Mouse (Mus musculus): ENCODE results near the gene Zc3h12d. TPM values are rescaled to one million over a fixed set of nuclear protein-coding genes. Genes with fewer than 3 reads are reported as not detected.

Gene Zc3h12d
- total and polyA plus RNA-seq, 2 experiments from 2014 or later: 0.16 to 0.20 TPM

GRCm38 (mm10) chr10:7820171-7820570 lies 12.1 kb upstream of the Zc3h12d start:
- WGBS: 97% methylated on average over 5 of the region's 5 CpGs
- H3K4me1 ChIP-seq (ENCODE audit: insufficient read depth, low read length): no peaks in the 10 kb centered on the region
- no peak overlapping the region for H3K4me2 ChIP-seq (ENCODE audit: low read depth, low read length, poor library complexity, severe bottlenecking)
- H3K27me3 ChIP-seq (ENCODE audit: insufficient read depth, low read length): no peaks in the 10 kb centered on the region
- no peaks in the 10 kb centered on the region for H3K9me3 ChIP-seq (ENCODE audit: low read length)
- ATAC-seq (ENCODE audit: low FRiP score): no peak
- TF ChIP-seq CTCF (IDR thresholded peaks at IDR 0.05): no peak
- H3K4me3 ChIP-seq (ENCODE audit: low read depth, low read length): no peak overlapping the region
- H3K27ac ChIP-seq (ENCODE audit: low read depth, low read length): no peak overlapping the region
- no peak for DNase-seq (ENCODE audit: low spot score)
- H3K36me3 ChIP-seq (ENCODE audit: insufficient read depth, low read length): peaks cover 29% of the 10 kb centered on the region
- H3K9ac ChIP-seq (replicated peaks; ENCODE audit: low read length, poor library complexity, severe bottlenecking): no peak overlapping the region

DNA sequence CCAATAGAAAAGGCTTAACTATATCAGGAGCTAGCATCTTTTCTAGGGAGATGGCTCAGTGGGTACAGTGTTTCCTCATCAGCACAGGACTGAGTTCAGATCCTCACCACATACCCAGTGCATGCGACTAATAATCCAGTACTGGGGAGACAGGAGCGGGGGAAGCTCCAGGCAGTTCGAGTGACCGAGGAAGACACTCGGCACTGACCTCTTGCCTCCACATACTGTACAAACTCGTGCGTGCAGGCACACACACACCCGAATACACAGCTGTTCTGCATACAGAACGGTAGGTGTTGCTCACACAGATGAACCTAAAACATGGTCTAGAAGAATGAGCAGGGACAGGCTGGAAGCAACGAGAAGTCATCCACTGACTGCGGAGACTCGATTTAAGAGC lies 10.3 kb upstream of the Zc3h12d start:
- ATAC-seq (ENCODE audit: low FRiP score) (no peak), DNase-seq (ENCODE audit: low spot score) (no peak)
- peaks cover 21% of the 10 kb centered on the region for H3K36me3 ChIP-seq (ENCODE audit: insufficient read depth, low read length)
- H3K27ac ChIP-seq (ENCODE audit: low read depth, low read length): no peak overlapping the region
- no peaks in the 10 kb centered on the region for H3K4me1 ChIP-seq (ENCODE audit: insufficient read depth, low read length)
- no peak for TF ChIP-seq CTCF (IDR thresholded peaks at IDR 0.05)
- H3K9ac ChIP-seq (replicated peaks; ENCODE audit: low read length, poor library complexity, severe bottlenecking): no peak overlapping the region
- H3K4me2 ChIP-seq (ENCODE audit: low read depth, low read length, poor library complexity, severe bottlenecking): no peak overlapping the region
- H3K4me3 ChIP-seq (ENCODE audit: low read depth, low read length): no peak overlapping the region
- no peaks in the 10 kb centered on the region for H3K27me3 ChIP-seq (ENCODE audit: insufficient read depth, low read length)
- WGBS: 96% methylated on average over 12 of the region's 12 CpGs
- no peaks in the 10 kb centered on the region for H3K9me3 ChIP-seq (ENCODE audit: low read length)

DNA sequence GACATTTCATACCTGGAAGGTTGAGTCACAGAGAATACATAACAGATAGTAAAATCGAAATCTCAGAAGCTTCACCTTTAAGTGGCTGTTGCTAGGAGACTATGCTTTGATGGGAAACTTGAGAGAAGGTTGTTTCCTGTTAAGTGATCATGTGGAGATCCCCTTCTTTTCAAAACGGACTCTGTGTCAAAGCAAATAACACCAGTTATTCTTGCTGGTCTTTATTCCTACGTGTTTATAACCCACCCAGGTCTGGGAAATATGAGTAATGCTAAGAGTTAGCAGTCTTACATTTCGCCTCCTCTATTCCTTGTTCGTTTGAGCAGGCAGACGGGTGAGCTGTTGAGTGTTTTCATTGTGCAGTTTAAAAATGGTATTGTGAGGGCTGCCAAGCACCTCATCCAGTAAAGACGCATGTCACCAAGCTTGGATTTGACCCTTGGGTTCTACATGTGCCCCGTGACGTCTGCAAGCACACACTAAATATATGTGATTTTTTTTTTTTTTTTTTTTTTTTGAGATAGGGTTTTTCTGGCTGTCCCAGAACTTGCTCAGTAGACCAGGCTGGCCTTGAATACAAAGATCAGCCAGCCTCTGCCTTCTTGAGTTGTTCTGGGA lies 7.5 kb upstream of the Zc3h12d start:
- no peak for TF ChIP-seq CTCF (IDR thresholded peaks at IDR 0.05)
- H3K4me1 ChIP-seq (ENCODE audit: insufficient read depth, low read length): no peaks in the 10 kb centered on the region
- peaks cover 14% of the 10 kb centered on the region for H3K36me3 ChIP-seq (ENCODE audit: insufficient read depth, low read length)
- H3K27ac ChIP-seq (ENCODE audit: low read depth, low read length): no peak overlapping the region
- no peaks in the 10 kb centered on the region for H3K27me3 ChIP-seq (ENCODE audit: insufficient read depth, low read length)
- DNase-seq (ENCODE audit: low spot score) (no peak), ATAC-seq (ENCODE audit: low FRiP score) (no peak)
- no peak overlapping the region for H3K9ac ChIP-seq (replicated peaks; ENCODE audit: low read length, poor library complexity, severe bottlenecking)
- H3K9me3 ChIP-seq (ENCODE audit: low read length): no peaks in the 10 kb centered on the region
- no peak overlapping the region for H3K4me3 ChIP-seq (ENCODE audit: low read depth, low read length)
- no peak overlapping the region for H3K4me2 ChIP-seq (ENCODE audit: low read depth, low read length, poor library complexity, severe bottlenecking)
- WGBS: 86% methylated on average over 9 of the region's 9 CpGs

- Histone ChIP-seq H3K4me3 (ENCODE audit: low read depth, low read length) (no peak overlapping the region), H3K4me2 (ENCODE audit: low read depth, low read length, poor library complexity, severe bottlenecking) (no peak overlapping the region), H3K9ac (replicated peaks; ENCODE audit: low read length, poor library complexity, severe bottlenecking) (no peak overlapping the region), H3K4me1 (ENCODE audit: insufficient read depth, low read length) (no peaks in the 10 kb centered on the region), H3K9me3 (ENCODE audit: low read length) (no peaks in the 10 kb centered on the region), H3K27ac (ENCODE audit: low read depth, low read length) (no peak overlapping the region), H3K27me3 (ENCODE audit: insufficient read depth, low read length) (no peaks in the 10 kb centered on the region), H3K36me3 (ENCODE audit: insufficient read depth, low read length) (peaks cover 14% of the 10 kb centered on the region)
- TF ChIP-seq CTCF (IDR thresholded peaks at IDR 0.05): no peak
- no peak for DNase-seq (ENCODE audit: low spot score)
- 92% methylated on average over 4 of the region's 4 CpGs for WGBS
- no peak for ATAC-seq (ENCODE audit: low FRiP score)
Measured at GRCm38 (mm10) chr10:7825281-7825665, 7.0 kb upstream of the Zc3h12d start.

- WGBS: 96% methylated on average over 9 of the region's 9 CpGs
Measured at GRCm38 (mm10) chr10:7826106-7826505, 6.2 kb upstream of the Zc3h12d start.

DNA sequence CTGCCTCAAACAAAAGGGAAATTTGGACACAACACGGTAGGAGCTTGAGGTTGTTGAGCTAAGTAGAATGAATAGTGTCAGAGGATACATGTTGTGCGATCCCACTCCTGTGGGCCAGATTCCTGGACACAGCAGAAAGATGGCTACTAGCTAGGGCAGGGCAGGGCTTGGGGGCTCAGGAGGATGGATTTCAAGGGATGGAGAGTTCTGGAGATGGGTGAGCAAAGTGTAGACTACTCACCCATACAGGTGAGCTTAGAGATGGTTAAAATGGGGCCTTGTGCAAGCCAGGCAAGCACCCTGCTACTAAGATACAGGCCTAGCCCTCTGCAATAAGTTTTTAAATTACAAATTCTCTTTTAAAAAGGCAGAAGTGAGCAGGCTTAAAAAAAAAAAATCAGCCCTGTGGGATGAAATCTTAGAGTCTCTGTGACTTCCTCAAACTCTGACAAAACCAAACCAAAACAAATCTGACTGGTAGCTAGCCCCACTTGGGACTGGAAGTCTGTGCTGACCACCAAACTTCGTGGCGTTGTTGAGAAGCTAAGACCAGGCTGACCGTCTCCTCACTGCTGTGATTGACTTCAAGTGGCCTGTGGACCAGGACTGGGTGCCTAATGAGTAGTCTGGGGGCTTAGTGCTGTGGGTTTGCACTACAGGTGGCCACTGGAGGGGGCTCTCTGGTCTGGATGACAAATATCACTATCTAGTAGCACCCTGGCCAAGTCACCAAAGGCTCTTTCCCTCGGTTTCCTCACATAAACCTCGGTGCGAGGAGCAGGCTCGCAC lies 1.3 kb downstream of the Zc3h12d start:
- TF ChIP-seq CTCF (IDR thresholded peaks at IDR 0.05): no peak
- Histone ChIP-seq H3K9me3 (ENCODE audit: low read length) (no peaks in the 10 kb centered on the region), H3K9ac (replicated peaks; ENCODE audit: low read length, poor library complexity, severe bottlenecking) (no peak overlapping the region), H3K36me3 (ENCODE audit: insufficient read depth, low read length) (no peaks in the 10 kb centered on the region), H3K4me3 (ENCODE audit: low read depth, low read length) (no peak overlapping the region), H3K4me2 (ENCODE audit: low read depth, low read length, poor library complexity, severe bottlenecking) (no peak overlapping the region), H3K27me3 (ENCODE audit: insufficient read depth, low read length) (no peaks in the 10 kb centered on the region), H3K4me1 (ENCODE audit: insufficient read depth, low read length) (0 out of 2 replicates have a peak, but pooled peaks cover 4% of the 10 kb centered on the region), H3K27ac (ENCODE audit: low read depth, low read length) (no peak overlapping the region)
- no peak for DNase-seq (ENCODE audit: low spot score)
- no peak for ATAC-seq (ENCODE audit: low FRiP score)
- 86% methylated on average over 9 of the region's 9 CpGs for WGBS

More at GRCm38 (mm10) chr10:7826106-7826505, 6.2 kb upstream of the Zc3h12d start:
- Histone ChIP-seq H3K9ac (replicated peaks; ENCODE audit: low read length, poor library complexity, severe bottlenecking) (no peak overlapping the region), H3K9me3 (ENCODE audit: low read length) (no peaks in the 10 kb centered on the region), H3K4me3 (ENCODE audit: low read depth, low read length) (no peak overlapping the region), H3K27ac (ENCODE audit: low read depth, low read length) (no peak overlapping the region), H3K36me3 (ENCODE audit: insufficient read depth, low read length) (peaks cover 10% of the 10 kb centered on the region), H3K4me1 (ENCODE audit: insufficient read depth, low read length) (no peaks in the 10 kb centered on the region), H3K27me3 (ENCODE audit: insufficient read depth, low read length) (no peaks in the 10 kb centered on the region), H3K4me2 (ENCODE audit: low read depth, low read length, poor library complexity, severe bottlenecking) (no peak overlapping the region)
- TF ChIP-seq CTCF (IDR thresholded peaks at IDR 0.05): no peak
- ATAC-seq (ENCODE audit: low FRiP score) (no peak), DNase-seq (ENCODE audit: low spot score) (no peak)

Data from midbrain, postnatal 0 days (tissue).